In the genomic region with DNA sequence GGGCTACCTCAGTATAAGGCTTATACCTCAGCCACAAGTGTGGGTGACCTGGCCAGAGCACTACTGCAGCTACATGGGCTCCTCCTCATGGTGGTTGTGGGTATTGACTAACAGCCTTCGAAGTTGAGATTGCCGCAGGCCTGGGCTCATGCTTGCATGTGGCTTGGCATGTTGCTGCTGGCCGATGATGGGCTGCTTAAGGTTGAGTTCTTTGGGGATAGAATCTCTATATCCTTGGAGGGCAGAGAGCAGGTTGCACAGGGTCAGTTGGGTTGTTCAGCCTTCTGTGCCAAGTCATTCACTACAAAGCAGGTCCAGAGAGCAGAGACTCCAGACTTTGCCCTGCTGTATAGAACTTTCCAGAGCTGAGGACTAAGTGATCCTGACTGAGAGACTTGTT, we compare ENCODE assay signal across 9 mouse cellular contexts. TPM values are rescaled to one million over a fixed set of nuclear protein-coding genes. Genes with fewer than 3 reads are reported as not detected.
DNase-seq lines count a peak whose midpoint lies in the region; ATAC-seq and TF ChIP-seq lines count a peak whose summit lies in the region.
"Had no signal": no experiment of that assay in that cellular context is flagged by ENCODE, and none has a peak within 500 bp of the region (broad histone marks: within the 10 kb centered on the region; RNA-seq: fewer than 3 reads in every experiment).

No protein-coding gene starts in this region.

- no peaks in the 10 kb centered on the region for H3K9me3 ChIP-seq in kidney, postnatal 0 days (replicated peaks; ENCODE audit: low read length)
- no peaks in the 10 kb centered on the region for H3K9me3 ChIP-seq in midbrain, embryonic 15.5 days
- no peaks in the 10 kb centered on the region for H3K9me3 ChIP-seq in forebrain, embryonic 11.5 days (ENCODE audit: control insufficient read depth, low read length)

- ATAC-seq in kidney, postnatal 0 days (replicated peaks; ENCODE audit: low FRiP score, low read depth) = peak; percentile 84
- ATAC-seq in midbrain, embryonic 15.5 days (replicated peaks) = no peak
- no peak for ATAC-seq in forebrain, embryonic 11.5 days (replicated peaks; ENCODE audit: low FRiP score)

- peak; percentile 51 for TF ChIP-seq CTCF in left cerebral cortex, adult 2 months (IDR thresholded peaks at IDR 0.05)
- peak; percentile 63 for TF ChIP-seq CTCF in kidney, postnatal 0 days (IDR thresholded peaks at IDR 0.05; ENCODE audit: low read depth)

- intact Hi-C loops in left cerebral cortex, adult 2 months (cut with DNase I) = no loop called here
- intact Hi-C loops in left cerebral cortex, postnatal 10 days (cut with DNase I) = no loop called here

- H3K27ac ChIP-seq in left cerebral cortex, adult 2 months = no peak overlapping the region
- H3K27ac ChIP-seq in kidney, postnatal 0 days = 0 out of 2 replicates have a peak overlapping the region, but pooled peaks have one; percentile 19
- no peak overlapping the region for H3K27ac ChIP-seq in midbrain, embryonic 15.5 days
- H3K27ac ChIP-seq in forebrain, embryonic 11.5 days (ENCODE audit: low read depth, low read length) = no peak overlapping the region

- no peak overlapping the region for H3K9ac ChIP-seq in kidney, postnatal 0 days (ENCODE audit: low read depth, low read length)
- no peak overlapping the region for H3K9ac ChIP-seq in midbrain, embryonic 15.5 days
- no peak overlapping the region for H3K9ac ChIP-seq in forebrain, embryonic 11.5 days (ENCODE audit: low read length)

- H3K4me1 ChIP-seq in kidney, postnatal 0 days (replicated peaks; ENCODE audit: insufficient read depth, low read length) = no peaks in the 10 kb centered on the region
- H3K4me1 ChIP-seq in midbrain, embryonic 15.5 days = 0 out of 2 replicates have a peak, but pooled peaks cover 4% of the 10 kb centered on the region
- H3K4me1 ChIP-seq in forebrain, embryonic 11.5 days (replicated peaks; ENCODE audit: control insufficient read depth, insufficient read depth, low read length) = no peaks in the 10 kb centered on the region

- H3K4me2 ChIP-seq in kidney, postnatal 0 days (ENCODE audit: low read length) = no peak overlapping the region
- H3K4me2 ChIP-seq in midbrain, embryonic 15.5 days = no peak overlapping the region
- H3K4me2 ChIP-seq in forebrain, embryonic 11.5 days (ENCODE audit: low read depth, low read length, severe bottlenecking) = no peak overlapping the region

- 79% methylated on average over 3 of the region's 3 CpGs for WGBS in kidney, postnatal 0 days
- WGBS in midbrain, embryonic 15.5 days = 72% methylated on average over 3 of the region's 3 CpGs
- WGBS in forebrain, embryonic 11.5 days = 75% methylated on average over 3 of the region's 3 CpGs

- no peaks in the 10 kb centered on the region for H3K27me3 ChIP-seq in kidney, postnatal 0 days (ENCODE audit: insufficient read depth, low read length)
- no peaks in the 10 kb centered on the region for H3K27me3 ChIP-seq in midbrain, embryonic 15.5 days (replicated peaks)
- no peaks in the 10 kb centered on the region for H3K27me3 ChIP-seq in forebrain, embryonic 11.5 days (ENCODE audit: control insufficient read depth, insufficient read depth, low read length)

- no peak for DNase-seq in left cerebral cortex, adult 2 months (ENCODE audit: extremely low spot score in 1 of 2, low spot score in 2 of 2)
- DNase-seq in left cerebral cortex, postnatal 10 days (ENCODE audit: extremely low spot score in 1 of 2, low spot score in 2 of 2) = no peak
- DNase-seq in R1 (ENCODE audit: low read depth, low spot score) = peak; percentile 70
- DNase-seq in kidney, postnatal 0 days (ENCODE audit: low spot score) = peak; percentile 45
- DNase-seq in retina, embryonic 14.5 days (ENCODE audit: low spot score) = peak; percentile 48
- no peak for DNase-seq in left cerebral cortex, adult 18-20 months (ENCODE audit: low spot score in 2 of 2)
- no peak for DNase-seq in forebrain, embryonic 11.5 days (ENCODE audit: low spot score)
- DNase-seq: cerebellum, adult 9-10 months had no signal

- H3K4me3 ChIP-seq in left cerebral cortex, adult 2 months = no peak overlapping the region
- H3K4me3 ChIP-seq in kidney, postnatal 0 days (replicated peaks; ENCODE audit: low read depth, low read length) = no peak overlapping the region
- H3K4me3 ChIP-seq in midbrain, embryonic 15.5 days = no peak overlapping the region
- no peak overlapping the region for H3K4me3 ChIP-seq in forebrain, embryonic 11.5 days (ENCODE audit: low read depth, low read length)

- peaks cover 26% of the 10 kb centered on the region; the same call in 1 of the 2 replicates for H3K36me3 ChIP-seq in kidney, postnatal 0 days (ENCODE audit: insufficient read depth, low read length)
- peaks cover 14% of the 10 kb centered on the region; the same call in 1 of the 2 replicates for H3K36me3 ChIP-seq in midbrain, embryonic 15.5 days (replicated peaks)
- H3K36me3 ChIP-seq in forebrain, embryonic 11.5 days (ENCODE audit: control insufficient read depth, insufficient read depth, low read length) = peaks cover 7% of the 10 kb centered on the region; the same call in 1 of the 2 replicates

RNA-seq across cellular contexts. Expression of a gene that starts 7.1 kb away (rescaled TPM):
- 10 to 100 TPM; 47.4 to 54.9 TPM for total RNA-seq in left cerebral cortex, adult 2 months (2021)
- 10 to 100 TPM; 59.1 to 66.6 TPM for total RNA-seq in left cerebral cortex, postnatal 10 days (2021)
- polyA plus RNA-seq in kidney, postnatal 0 days (2015; fragmentation: Nextera tagmentation; extraction: Ambion mirVana) = 122 TPM in 2 replicates
- 10 to 100 TPM; 51.1 to 57.7 TPM for total RNA-seq in left cerebral cortex, adult 18-20 months (2021)
- polyA plus RNA-seq in midbrain, embryonic 15.5 days (2015; fragmentation: Nextera tagmentation; extraction: Ambion mirVana) = 149 and 158 TPM in 2 replicates
- 129 and 133 TPM in 2 replicates for polyA plus RNA-seq in forebrain, embryonic 11.5 days (2014; fragmentation: Nextera tagmentation; extraction: Ambion mirVana)

RNA-seq across cellular contexts. Expression of a gene that starts 18.9 kb away (rescaled TPM):
- total RNA-seq in left cerebral cortex, adult 2 months (2021) = 1 to 10 TPM; 4.0 to 7.2 TPM
- total RNA-seq in left cerebral cortex, postnatal 10 days (2021) = 1 to 10 TPM; 4.2 to 5.7 TPM
- polyA plus RNA-seq in kidney, postnatal 0 days (2015; fragmentation: Nextera tagmentation; extraction: Ambion mirVana) = 5.3 and 7.4 TPM in 2 replicates
- total RNA-seq in left cerebral cortex, adult 18-20 months (2021) = 1 to 10 TPM; 2.7 to 5.0 TPM
- 1.4 and 1.8 TPM in 2 replicates for polyA plus RNA-seq in midbrain, embryonic 15.5 days (2015; fragmentation: Nextera tagmentation; extraction: Ambion mirVana)
- polyA plus RNA-seq in forebrain, embryonic 11.5 days (2014; fragmentation: Nextera tagmentation; extraction: Ambion mirVana) = 0.61 and 1.3 TPM in 2 replicates

RNA-seq across cellular contexts. Expression of a gene that starts 32.0 kb away (rescaled TPM):
- total RNA-seq in left cerebral cortex, adult 2 months (2021) = 1 to 10 TPM; 6.9 to 8.8 TPM
- 1 to 10 TPM; 3.1 to 3.5 TPM for total RNA-seq in left cerebral cortex, postnatal 10 days (2021)
- 0.24 and 0.28 TPM in 2 replicates for polyA plus RNA-seq in kidney, postnatal 0 days (2015; fragmentation: Nextera tagmentation; extraction: Ambion mirVana)
- 1 to 10 TPM; 7.3 to 8.2 TPM for total RNA-seq in left cerebral cortex, adult 18-20 months (2021)
- polyA plus RNA-seq in midbrain, embryonic 15.5 days (2015; fragmentation: Nextera tagmentation; extraction: Ambion mirVana) = 0.90 and 1.2 TPM in 2 replicates
- 0.51 TPM in 1 of 2 replicates, not detected in the other for polyA plus RNA-seq in forebrain, embryonic 11.5 days (2014; fragmentation: Nextera tagmentation; extraction: Ambion mirVana)

RNA-seq across cellular contexts. Expression of a gene that starts 33.6 kb away (rescaled TPM):
- total RNA-seq in left cerebral cortex, adult 2 months (2021) = 10 to 100 TPM; 18.9 to 21.3 TPM
- 10 to 100 TPM; 24.5 to 26.0 TPM for total RNA-seq in left cerebral cortex, postnatal 10 days (2021)
- 160 and 174 TPM in 2 replicates for polyA plus RNA-seq in kidney, postnatal 0 days (2015; fragmentation: Nextera tagmentation; extraction: Ambion mirVana)
- total RNA-seq in left cerebral cortex, adult 18-20 months (2021) = 10 to 100 TPM; 19.7 to 20.8 TPM
- polyA plus RNA-seq in midbrain, embryonic 15.5 days (2015; fragmentation: Nextera tagmentation; extraction: Ambion mirVana) = 95.6 and 99.7 TPM in 2 replicates
- polyA plus RNA-seq in forebrain, embryonic 11.5 days (2014; fragmentation: Nextera tagmentation; extraction: Ambion mirVana) = 121 and 130 TPM in 2 replicates

RNA-seq across cellular contexts. Expression of a gene that starts 33.8 kb away (rescaled TPM):
- 10 to 100 TPM; 61.4 to 62.3 TPM for total RNA-seq in left cerebral cortex, adult 2 months (2021)
- 10 to 100 TPM; 58.3 to 66.0 TPM for total RNA-seq in left cerebral cortex, postnatal 10 days (2021)
- polyA plus RNA-seq in kidney, postnatal 0 days (2015; fragmentation: Nextera tagmentation; extraction: Ambion mirVana) = 31.3 and 33.5 TPM in 2 replicates
- 10 to 100 TPM; 53.0 to 56.2 TPM for total RNA-seq in left cerebral cortex, adult 18-20 months (2021)
- polyA plus RNA-seq in midbrain, embryonic 15.5 days (2015; fragmentation: Nextera tagmentation; extraction: Ambion mirVana) = 82.6 and 89.9 TPM in 2 replicates
- 53.3 and 54.4 TPM in 2 replicates for polyA plus RNA-seq in forebrain, embryonic 11.5 days (2014; fragmentation: Nextera tagmentation; extraction: Ambion mirVana)

Comparison
In these comparisons a context has a peak if more than half of its experiments do, and no peak if none do; other contexts are left out.
1. DNase-seq: peak in R1 (single experiment), kidney, postnatal 0 days (single experiment) and retina, embryonic 14.5 days (single experiment); none in left cerebral cortex, adult 2 months (0 of 2), left cerebral cortex, postnatal 10 days (0 of 2), left cerebral cortex, adult 18-20 months (0 of 2) and forebrain, embryonic 11.5 days (single experiment).